Mouse (Mus musculus) intestine, embryonic 16.5 days (tissue): ENCODE results near the gene Was. TPM values are rescaled to one million over a fixed set of nuclear protein-coding genes. Genes with fewer than 3 reads are reported as not detected.
"Not testable (repeated sequence)": the region's sequence is repeated elsewhere in the genome, so short reads cannot be mapped to it uniquely, and the experiment has no call there.

Experiments
- ATAC-seq: fragments of 200-750 bp; cut with Nextera tagmentation; 2 replicates; pipeline ENCODE4 v1.8.0; 2017; ENCODE audit warnings: moderate TSS enrichment, moderate library complexity
- H3K27ac ChIP-seq: fragments of 300-500 bp; sonication (generic); 2 replicates; pipeline ENCODE4 v1.5.1; 2014; ENCODE audit warnings: mild to moderate bottlenecking, low read length
- H3K27me3 ChIP-seq: fragments of 300-500 bp; sonication (generic); replicated peaks from 2 replicates; pipeline ENCODE4 v1.6.1; 2014; ENCODE audit warnings: low read length, control low read depth, mixed read lengths; ENCODE audit not compliant: control insufficient read depth, insufficient read depth
- H3K36me3 ChIP-seq: fragments of 300-500 bp; sonication (generic); 2 replicates; pipeline ENCODE4 v1.6.1; 2014; ENCODE audit warnings: low read length, control low read depth; ENCODE audit not compliant: control insufficient read depth, insufficient read depth
- H3K4me1 ChIP-seq: fragments of 300-500 bp; sonication (generic); 2 replicates; pipeline ENCODE4 v1.6.1; 2014; ENCODE audit warnings: low read length, control low read depth, mixed read lengths; ENCODE audit not compliant: control insufficient read depth, insufficient read depth
- H3K4me2 ChIP-seq: fragments of 300-500 bp; sonication (generic); 2 replicates; pipeline ENCODE4 v1.6.1; 2014; ENCODE audit warnings: low read depth, low read length, control low read depth
- H3K4me3 ChIP-seq: fragments of 300-500 bp; sonication (generic); 2 replicates; pipeline ENCODE4 v1.5.1; 2014; ENCODE audit warnings: mild to moderate bottlenecking, low read length
- H3K9ac ChIP-seq: fragments of 300-500 bp; sonication (generic); 2 replicates; pipeline ENCODE4 v1.6.1; 2014; ENCODE audit warnings: low read depth, low read length
- H3K9me3 ChIP-seq: fragments of 300-500 bp; sonication (generic); 2 replicates; pipeline ENCODE4 v1.6.1; 2016; ENCODE audit warnings: low read length, control low read depth; ENCODE audit not compliant: control insufficient read depth
- WGBS: fragments of 180-500 bp; shearing (Covaris S2); extraction: QIAGEN DNeasy Blood & Tissue Kit; methylation state at CpG from one replicate; pipeline ENCODE4 v1.1.7; 2014; 5-methylcytosine and 5-hydroxymethylcytosine counted together
- polyA plus RNA-seq: library from polyadenylated mRNA; unstranded; fragments of >200 nt; fragmentation: Nextera tagmentation; extraction: Ambion mirVana; gene quantifications from 2 replicates; pipeline ENCODE4 v1.2.1, GENCODE M21; 2015

Was gene
- polyA plus RNA-seq, 1 experiment from 2014 or later = 0.87 TPM

DNA sequence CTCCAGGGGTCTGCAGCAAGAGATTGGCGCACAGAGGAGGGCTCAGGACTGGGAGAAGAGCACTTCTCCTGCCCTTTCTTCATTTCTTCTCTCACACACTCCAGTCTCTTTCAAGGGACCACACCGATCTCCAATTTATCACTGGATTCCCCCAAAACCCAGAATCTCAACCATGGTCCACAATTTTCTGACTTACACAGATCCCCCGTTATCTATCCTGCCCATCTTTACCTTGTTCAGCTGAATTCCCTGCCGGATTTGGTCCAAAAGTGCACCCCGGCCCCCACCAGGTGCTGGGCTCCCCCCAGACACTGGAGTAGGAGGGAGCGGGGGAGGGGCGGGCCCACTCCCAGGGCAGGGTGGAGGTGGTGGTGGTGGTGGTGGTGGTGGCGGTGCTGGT, 4.7 kb downstream of the Was start:
- H3K4me1 ChIP-seq = no peaks in the 10 kb centered on the region
- no peak overlapping the region for H3K4me2 ChIP-seq
- H3K4me3 ChIP-seq = no peak overlapping the region
- H3K36me3 ChIP-seq = no peaks in the 10 kb centered on the region
- no peaks in the 10 kb centered on the region for H3K27me3 ChIP-seq
- no peak overlapping the region for H3K27ac ChIP-seq
- no peak for ATAC-seq
- H3K9me3 ChIP-seq = no peaks in the 10 kb centered on the region
- H3K9ac ChIP-seq = no peak overlapping the region
- WGBS = 78% methylated on average over 7 of the region's 8 CpGs

DNA sequence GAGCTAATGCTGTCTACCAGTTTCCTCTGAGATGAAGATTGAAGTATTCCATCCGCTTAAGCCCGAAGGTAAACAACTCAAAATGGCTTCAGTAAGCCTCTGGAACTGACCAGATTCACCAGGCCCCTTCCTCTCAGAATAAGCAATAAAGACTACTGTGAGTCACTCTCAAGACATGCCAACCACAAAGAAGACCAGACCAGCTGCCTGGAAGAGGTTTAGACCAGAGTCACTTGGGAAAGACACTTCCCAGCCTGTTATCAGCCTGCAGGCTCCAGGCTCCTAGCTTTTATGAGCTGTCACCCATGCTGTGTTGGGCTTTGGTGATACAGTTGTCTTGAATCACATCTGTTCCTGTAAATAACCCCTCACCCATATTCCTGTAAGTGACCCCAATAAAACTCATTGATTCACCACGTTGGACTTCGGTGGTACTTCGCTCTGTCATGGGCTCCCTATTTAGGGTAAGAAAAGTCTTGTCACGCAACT, 5.5 kb downstream of the Was start:
- no peak overlapping the region for H3K4me3 ChIP-seq
- H3K27ac ChIP-seq = no peak overlapping the region
- H3K4me1 ChIP-seq = no peaks in the 10 kb centered on the region
- H3K27me3 ChIP-seq = no peaks in the 10 kb centered on the region
- no peaks in the 10 kb centered on the region for H3K9me3 ChIP-seq
- H3K4me2 ChIP-seq = no peak overlapping the region
- no peaks in the 10 kb centered on the region for H3K36me3 ChIP-seq
- no peak for ATAC-seq
- 70% methylated on average over 6 of the region's 6 CpGs for WGBS
- H3K9ac ChIP-seq = no peak overlapping the region

DNA sequence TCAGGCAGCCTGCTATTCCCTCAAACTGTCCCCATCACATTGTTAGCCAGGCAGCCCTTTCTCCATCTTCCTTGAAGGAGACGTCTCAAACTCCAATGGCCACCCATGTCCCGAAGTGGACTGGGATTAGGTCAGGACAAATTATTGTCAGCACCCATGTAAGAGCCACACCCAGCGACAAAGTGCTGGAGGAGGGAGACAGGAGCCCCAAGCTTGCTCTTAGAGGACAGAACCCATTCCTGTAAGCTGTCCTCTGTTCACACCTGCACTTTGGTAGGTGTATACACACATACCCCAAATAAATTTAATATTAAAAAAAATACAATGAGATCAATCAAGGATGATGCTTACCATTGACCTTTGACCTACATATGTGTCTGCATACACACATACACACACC, 15.2 kb downstream of the Was start:
- peak; percentile 12 for ATAC-seq
- Histone ChIP-seq H3K27me3 (no peaks in the 10 kb centered on the region), H3K9me3 (no peaks in the 10 kb centered on the region), H3K9ac (peak overlapping the region; percentile 59), H3K27ac (peak overlapping the region; percentile 49; the same call in 1 of the 2 replicates), H3K36me3 (0 out of 2 replicates have a peak, but pooled peaks cover 4% of the 10 kb centered on the region), H3K4me3 (peak overlapping the region; percentile 62), H3K4me1 (0 out of 2 replicates have a peak, but pooled peaks cover 2% of the 10 kb centered on the region), H3K4me2 (peak overlapping the region; percentile 41)
- 26% methylated on average over 3 of the region's 3 CpGs for WGBS

DNA sequence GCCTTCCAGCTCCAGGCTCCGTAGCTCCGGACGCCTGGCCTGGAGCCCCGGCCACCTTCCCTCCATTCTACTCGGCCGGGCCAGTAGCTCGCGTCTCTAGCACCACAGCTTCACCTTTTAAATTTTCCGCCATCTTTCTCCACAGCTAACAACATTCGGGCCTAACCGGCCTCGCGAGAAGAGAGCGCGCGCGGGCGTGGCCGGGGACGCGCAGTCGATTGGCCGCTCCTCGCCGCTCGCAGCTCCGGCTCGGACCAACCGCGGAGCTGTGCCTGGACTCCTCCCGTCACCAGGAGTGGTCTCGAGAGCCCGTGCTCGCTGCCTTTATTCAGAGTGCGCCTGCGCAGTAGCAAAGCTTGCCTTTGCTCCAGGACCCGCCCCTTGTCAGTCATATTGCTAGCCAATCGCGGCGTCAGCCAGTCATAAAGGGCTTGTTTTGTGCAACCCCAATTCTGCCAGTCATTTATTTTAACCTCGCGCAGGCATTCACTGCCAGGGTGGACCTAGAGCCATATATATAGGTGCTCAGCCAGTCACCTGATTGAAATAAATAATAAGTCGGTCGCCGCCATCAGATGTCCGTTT, 15.8 kb downstream of the Was start, which contains the start of gene Suv39h1:
Gene Suv39h1, minus strand, starts transcription at position 331 of the 585 bp plus-strand sequence.
- H3K36me3 ChIP-seq = 0 out of 2 replicates have a peak, but pooled peaks cover 6% of the 10 kb centered on the region
- H3K4me2 ChIP-seq = peak within 1 kb of the TSS; percentile 48
- H3K4me1 ChIP-seq = 0 out of 2 replicates have a peak, but pooled peaks cover 2% of the 10 kb centered on the region
- H3K9ac ChIP-seq = peak within 1 kb of the TSS; percentile 73
- WGBS = 20% methylated on average over 46 of the region's 46 CpGs
- peak; percentile 99 for ATAC-seq
- peak within 1 kb of the TSS; percentile 62 for H3K4me3 ChIP-seq
- no peaks in the 10 kb centered on the region for H3K9me3 ChIP-seq
- no peaks in the 10 kb centered on the region for H3K27me3 ChIP-seq
- peak within 1 kb of the TSS; percentile 81 for H3K27ac ChIP-seq

DNA sequence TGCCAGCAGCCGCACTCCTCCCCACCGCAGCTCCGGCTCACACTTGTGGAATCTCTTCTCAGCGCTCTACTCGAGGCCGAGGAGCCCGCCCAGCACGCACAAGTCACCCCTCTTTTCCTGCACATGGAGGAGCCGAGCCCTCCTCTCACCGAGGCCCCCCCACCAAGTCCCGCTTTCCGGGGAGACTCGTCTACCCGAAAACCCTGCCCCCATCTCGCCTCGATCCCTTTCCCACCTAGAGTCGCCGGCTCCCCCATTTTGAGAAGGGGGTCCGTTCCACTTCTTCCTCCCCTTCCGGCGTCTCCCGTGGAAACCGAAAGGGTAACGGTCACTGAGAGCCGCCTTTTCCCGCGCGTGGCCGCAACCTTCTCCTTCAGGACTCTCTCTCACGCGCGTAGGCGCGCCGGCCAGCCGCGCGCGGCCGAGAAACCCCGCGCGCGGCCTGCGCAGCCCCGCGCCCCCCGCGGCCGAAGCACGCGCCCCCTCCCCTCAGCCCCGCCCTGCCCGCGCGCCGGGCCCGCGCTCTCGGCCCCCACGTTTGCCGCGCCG, 16.3 kb downstream of the Was start:
- Histone ChIP-seq H3K4me1 (0 out of 2 replicates have a peak, but pooled peaks cover 2% of the 10 kb centered on the region), H3K4me2 (peak overlapping the region; percentile 48), H3K27ac (peak overlapping the region; percentile 81), H3K4me3 (peak overlapping the region; percentile 62), H3K36me3 (0 out of 2 replicates have a peak, but pooled peaks cover 6% of the 10 kb centered on the region), H3K27me3 (no peaks in the 10 kb centered on the region), H3K9ac (peak overlapping the region; percentile 73), H3K9me3 (no peaks in the 10 kb centered on the region)
- WGBS = 30% methylated on average over 53 of the region's 64 CpGs
- peak; percentile 9; the same call in 1 of the 2 replicates for ATAC-seq

DNA sequence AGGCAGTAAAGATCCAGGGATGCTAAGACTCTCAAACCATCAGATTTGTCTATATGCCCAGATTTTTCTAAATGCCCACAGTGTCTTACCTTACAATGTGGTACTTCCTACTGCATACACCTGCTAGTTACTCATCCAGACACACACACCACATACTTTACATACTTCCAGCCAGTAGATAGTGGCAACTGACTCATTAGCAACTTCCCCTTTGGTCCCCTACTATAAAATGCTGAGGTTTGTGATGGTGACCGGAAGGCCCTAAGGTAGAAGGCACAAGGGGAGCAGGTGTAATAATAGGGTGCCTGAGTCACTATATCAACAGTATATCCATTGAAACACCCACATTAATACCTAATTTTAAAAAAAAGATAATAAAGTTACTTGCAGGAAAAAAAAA, 21.1 kb downstream of the Was start:
- H3K4me3 ChIP-seq = no peak overlapping the region
- WGBS = 90% methylated on average over 1 of the region's 1 CpGs
- ATAC-seq = no peak
- no peaks in the 10 kb centered on the region for H3K9me3 ChIP-seq
- H3K36me3 ChIP-seq = 0 out of 2 replicates have a peak, but pooled peaks cover 13% of the 10 kb centered on the region
- no peak overlapping the region for H3K27ac ChIP-seq
- no peaks in the 10 kb centered on the region for H3K27me3 ChIP-seq
- H3K4me1 ChIP-seq = 0 out of 2 replicates have a peak, but pooled peaks cover 2% of the 10 kb centered on the region
- H3K4me2 ChIP-seq = no peak overlapping the region
- no peak overlapping the region for H3K9ac ChIP-seq

DNA sequence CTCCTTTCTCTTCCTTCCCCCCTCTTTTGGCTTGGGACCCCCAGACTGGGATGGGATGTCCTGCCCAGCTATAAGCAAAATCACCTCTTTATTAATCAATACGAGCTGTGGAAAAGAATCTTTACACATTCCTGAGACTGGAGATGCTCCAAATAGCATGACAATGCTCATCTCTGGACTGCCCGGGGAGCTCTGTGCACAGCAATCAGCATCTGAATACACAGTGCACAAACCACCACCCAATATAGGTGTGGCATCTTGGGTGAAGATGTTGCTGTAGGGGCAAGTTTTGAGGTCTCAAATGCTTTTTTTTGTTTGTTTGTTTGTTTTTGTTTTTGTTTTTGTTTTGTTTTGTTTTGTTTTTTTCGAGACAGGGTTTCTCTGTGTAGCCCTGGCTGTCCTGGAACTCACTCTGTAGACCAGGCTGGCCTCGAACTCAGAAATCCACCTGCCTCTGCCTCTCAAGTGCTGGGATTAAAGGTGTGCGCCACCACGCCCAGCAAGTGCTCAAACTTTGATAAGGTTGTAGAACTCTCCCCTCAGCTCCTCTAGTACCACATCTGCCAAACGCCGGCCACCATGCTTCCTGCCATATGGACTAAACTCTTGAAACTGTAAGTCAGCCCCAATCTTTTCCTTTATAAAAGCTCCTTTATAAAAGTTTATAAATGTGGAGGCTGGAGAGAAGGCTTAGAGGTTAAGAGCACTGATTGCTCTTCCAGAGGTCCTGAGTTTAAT, 39.1 kb downstream of the Was start:
- H3K9ac ChIP-seq, H3K27ac ChIP-seq, H3K36me3 ChIP-seq, H3K4me3 ChIP-seq, ATAC-seq, H3K4me1 ChIP-seq, H3K4me2 ChIP-seq, H3K9me3 ChIP-seq, H3K27me3 ChIP-seq: not testable (repeated sequence)
- WGBS = 90% methylated on average over 7 of the region's 8 CpGs

DNA sequence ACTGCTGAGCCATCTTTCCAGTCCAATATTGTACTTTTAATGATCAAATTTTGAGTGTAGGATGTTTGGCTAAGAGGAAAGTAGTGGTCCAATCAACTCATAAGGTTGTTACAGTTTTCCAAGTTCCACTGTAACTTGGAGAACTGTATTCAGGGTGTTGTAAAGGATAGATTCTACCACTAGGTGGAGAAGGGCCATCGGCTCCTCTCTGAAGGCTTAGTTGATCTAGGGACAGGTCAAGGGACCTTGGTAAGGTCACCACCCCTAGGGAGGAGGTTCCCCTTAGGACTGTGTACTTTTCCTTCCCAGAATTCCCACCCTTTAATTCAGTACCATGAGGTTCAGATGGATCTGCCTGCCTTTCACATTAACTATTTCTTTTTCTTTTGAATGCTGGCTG, 57.3 kb downstream of the Was start:
- no peak overlapping the region for H3K9ac ChIP-seq
- no peaks in the 10 kb centered on the region for H3K36me3 ChIP-seq
- 53% methylated on average over 1 of the region's 1 CpGs for WGBS

More for the DNA sequence above, 57.3 kb downstream of the Was start:
- Histone ChIP-seq H3K27ac (no peak overlapping the region), H3K4me2 (no peak overlapping the region), H3K9me3 (no peaks in the 10 kb centered on the region), H3K4me1 (no peaks in the 10 kb centered on the region), H3K27me3 (no peaks in the 10 kb centered on the region), H3K4me3 (no peak overlapping the region)
- ATAC-seq = no peak
